Mouse (Mus musculus) ES-E14 (cell line): ENCODE data around the gene Aldh9a1. TPM values are rescaled to one million over a fixed set of nuclear protein-coding genes. Genes with fewer than 3 reads are reported as not detected.

Experiments
- DNase-seq: peaks from one replicate; pipeline ENCODE4 v3.0.0-alpha.2; 2013; ENCODE audit warnings: low read depth, low spot score
- H3K27ac ChIP-seq: 2 replicates; pipeline ENCODE4 v1.5.1; 2012; ENCODE audit warnings: low read depth, mild to moderate bottlenecking, low read length, moderate library complexity, mixed read lengths; ENCODE audit not compliant: poor library complexity, insufficient read depth, severe bottlenecking
- H3K36me3 ChIP-seq: 2 replicates; pipeline ENCODE4 v1.6.1; 2012; ENCODE audit warnings: mild to moderate bottlenecking, low read length, moderate library complexity, mixed read lengths; ENCODE audit not compliant: control insufficient read depth, poor library complexity, insufficient read depth, severe bottlenecking
- H3K4me1 ChIP-seq, 2 experiments: fragments of 150-350 bp in 1 of 2; sonication (generic) in 1 of 2; 2 replicates each; pipeline ENCODE4 v1.6.1; 2012; ENCODE audit warnings: low read length in 2 of 2, mild to moderate bottlenecking in 1 of 2, mixed read lengths in 1 of 2; ENCODE audit not compliant: control insufficient read depth in 2 of 2, insufficient read depth in 2 of 2, poor library complexity in 1 of 2
- H3K4me3 ChIP-seq, 2 experiments: fragments of 150-350 bp in 1 of 2; sonication (generic) in 1 of 2; 2 replicates each; pipeline ENCODE4 v1.5.1; 2012; ENCODE audit warnings: low read length in 2 of 2, low read depth in 1 of 2, mild to moderate bottlenecking in 1 of 2, mixed read lengths in 1 of 2; ENCODE audit not compliant: insufficient read depth in 1 of 2, poor library complexity in 1 of 2, severe bottlenecking in 1 of 2
- H3K9ac ChIP-seq: 2 replicates; pipeline ENCODE4 v1.6.1; 2012; ENCODE audit warnings: low read depth, mild to moderate bottlenecking, low read length, mixed read lengths; ENCODE audit not compliant: poor library complexity, insufficient read depth, severe bottlenecking
- H3K9me3 ChIP-seq: fragments of 150-350 bp; sonication (generic); 2 replicates; pipeline ENCODE4 v1.6.1; 2012; ENCODE audit warnings: low read depth, mild to moderate bottlenecking, low read length; ENCODE audit not compliant: control insufficient read depth, insufficient read depth
- CHD2 ChIP-seq: IDR thresholded peaks from 2 replicates; pipeline ENCODE4 v1.6.1; 2014; ENCODE audit warnings: mild to moderate bottlenecking, low read depth, low read length, inconsistent platforms
- HCFC1 ChIP-seq: IDR thresholded peaks from 2 replicates; pipeline ENCODE4 v1.6.1; 2012; ENCODE audit warnings: low read length, inconsistent platforms, borderline replicate concordance; ENCODE audit not compliant: insufficient read depth
- MAFK ChIP-seq: IDR thresholded peaks from 2 replicates; pipeline ENCODE4 v1.6.1; 2014; ENCODE audit warnings: mild to moderate bottlenecking, low read depth, low read length, inconsistent platforms; ENCODE audit not compliant: insufficient read depth
- ZC3H11A ChIP-seq: IDR thresholded peaks from 2 replicates; pipeline ENCODE4 v1.6.1; 2012; ENCODE audit warnings: low read depth, mild to moderate bottlenecking, inconsistent platforms, low read length, borderline replicate concordance
- ZNF384 ChIP-seq: IDR thresholded peaks from 2 replicates; pipeline ENCODE4 v1.6.1; 2012; ENCODE audit warnings: low read depth, low read length, inconsistent platforms
- in situ Hi-C, 2 experiments: fragments of 600-800 bp; cut with MboI; formaldehyde crosslinking; loops; one replicate each; pipeline ENCODE4 v1.15.1; 2025; ENCODE audit warnings: low sequenced_read_pairs in 2 of 2, inconsistent platforms in 1 of 2; ENCODE audit not compliant: unreplicated experiment in 2 of 2
- total RNA-seq: library from RNA; depleted of rRNA; stranded (reverse); fragments of 300-350 nt; gene quantifications from 2 replicates; pipeline ENCODE4 v1.2.3, GENCODE M21; 2012

Gene Aldh9a1
- total RNA-seq, 1 experiment, result 26.8 TPM

- H3K9ac ChIP-seq, result no peak overlapping the region
- peaks cover 3 to 5% of the 10 kb centered on the region in 2 experiments; a peak in 2 of 4 replicates for H3K4me1 ChIP-seq
- no peak for TF ChIP-seq MAFK
- no peak for TF ChIP-seq ZNF384
- TF ChIP-seq ZC3H11A, result no peak
- TF ChIP-seq CHD2, result no peak
- no peak for TF ChIP-seq HCFC1
- H3K4me3 ChIP-seq, result no peak overlapping the region
- H3K36me3 ChIP-seq, result no peaks in the 10 kb centered on the region
- no peak overlapping the region for H3K27ac ChIP-seq
- in situ Hi-C loops, result no loop called here
- no peaks in the 10 kb centered on the region for H3K9me3 ChIP-seq
- DNase-seq, result no peak
Observed at GRCm38 (mm10) chr1:167382763-167383162, 33.0 kb downstream of the Aldh9a1 start.

GRCm38 (mm10) chr1:167383178-167383577 is 33.4 kb downstream of the Aldh9a1 start:
- no peaks in the 10 kb centered on the region for H3K9me3 ChIP-seq
- H3K36me3 ChIP-seq, result no peaks in the 10 kb centered on the region
- no peak overlapping the region for H3K9ac ChIP-seq
- DNase-seq, result no peak
- TF ChIP-seq CHD2 (no peak), ZNF384 (no peak), HCFC1 (no peak), MAFK (no peak), ZC3H11A (no peak)
- no peak overlapping the region for H3K4me3 ChIP-seq
- H3K27ac ChIP-seq, result no peak overlapping the region
- H3K4me1 ChIP-seq, result peaks cover 3 to 5% of the 10 kb centered on the region in 2 experiments; a peak in 2 of 4 replicates
- in situ Hi-C loops, result no loop called here

DNA sequence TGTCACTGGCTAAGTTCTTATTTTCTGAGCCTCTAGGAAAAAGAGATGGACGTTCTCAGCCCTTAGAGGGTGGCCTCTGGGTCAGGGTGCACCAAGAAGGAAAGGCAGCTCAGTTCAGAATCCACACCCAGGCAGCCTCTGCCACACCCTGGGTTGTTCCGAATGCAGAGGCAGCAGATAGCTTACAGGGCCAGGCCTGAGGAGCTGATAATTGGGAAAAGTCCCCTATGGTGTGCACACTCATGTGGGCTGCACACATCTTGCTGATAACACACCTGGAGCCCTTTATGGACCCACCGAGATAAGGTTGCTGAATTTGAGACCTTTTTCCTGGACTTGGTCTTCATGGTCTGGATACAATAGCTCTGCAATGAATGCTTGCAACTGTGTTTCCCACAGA is 34.4 kb downstream of the Aldh9a1 start:
- in situ Hi-C loops, result no loop called here
- no peaks in the 10 kb centered on the region for H3K36me3 ChIP-seq
- H3K4me1 ChIP-seq, result peaks cover 3 to 5% of the 10 kb centered on the region in 2 experiments; a peak in 2 of 4 replicates
- H3K9ac ChIP-seq, result no peak overlapping the region
- TF ChIP-seq ZC3H11A, result no peak
- no peak for TF ChIP-seq MAFK
- TF ChIP-seq ZNF384, result no peak
- no peak for TF ChIP-seq HCFC1
- no peak for TF ChIP-seq CHD2
- H3K4me3 ChIP-seq, result no peak overlapping the region
- H3K9me3 ChIP-seq, result no peaks in the 10 kb centered on the region
- no peak overlapping the region for H3K27ac ChIP-seq
- no peak for DNase-seq

- in situ Hi-C loops, result no loop called here
Observed at GRCm38 (mm10) chr1:167385211-167385610, 35.4 kb downstream of the Aldh9a1 start.

GRCm38 (mm10) chr1:167385636-167386035 is 35.8 kb downstream of the Aldh9a1 start:
- Histone ChIP-seq H3K9me3 (no peaks in the 10 kb centered on the region), H3K4me3 (no peak overlapping the region), H3K4me1 (peaks cover 3 to 5% of the 10 kb centered on the region in 2 experiments; a peak in 2 of 4 replicates), H3K36me3 (no peaks in the 10 kb centered on the region), H3K27ac (no peak overlapping the region), H3K9ac (no peak overlapping the region)
- TF ChIP-seq HCFC1 (no peak), ZNF384 (no peak)
- DNase-seq, result no peak
- in situ Hi-C loops, result no loop called here

More at GRCm38 (mm10) chr1:167385211-167385610, 35.4 kb downstream of the Aldh9a1 start:
- no peak for DNase-seq
- Histone ChIP-seq H3K36me3 (no peaks in the 10 kb centered on the region), H3K9me3 (no peaks in the 10 kb centered on the region), H3K4me1 (peaks cover 3 to 5% of the 10 kb centered on the region in 2 experiments; a peak in 2 of 4 replicates), H3K27ac (no peak overlapping the region), H3K9ac (no peak overlapping the region), H3K4me3 (no peak overlapping the region)
- TF ChIP-seq ZNF384, result no peak
- no peak for TF ChIP-seq MAFK
- no peak for TF ChIP-seq ZC3H11A
- no peak for TF ChIP-seq CHD2
- TF ChIP-seq HCFC1, result no peak
